Mouse (Mus musculus): ENCODE results near the gene Olig1. TPM values are rescaled to one million over a fixed set of nuclear protein-coding genes. Genes with fewer than 3 reads are reported as not detected.

Gene Olig1
- total RNA-seq (2023; ENCODE audit: inconsistent age) = not detected in 4 replicates

GRCm38 (mm10) chr16:91269468-91270211 lies at the start of gene Olig1:
Gene Olig1, plus strand, starts transcription at chr16:91269772.

GRCm38 (mm10) chr16:91225233-91226037 lies 44.1 kb upstream of the Olig1 start, which contains the start of gene Olig2:
Gene Olig2, plus strand, starts transcription at chr16:91225457.

Other genes starting within 250 kb of the Olig1 start
- gene Paxbp1, start 225.2 kb upstream of the Olig1 start, total RNA-seq (2023; ENCODE audit: inconsistent age) = 104 to 115 TPM (median 110 TPM) in 4 replicates
- 0.21 to 1.0 TPM in 2 of 4 replicates, not detected in the others for gene 4932438H23Rik, start 174.7 kb upstream of the Olig1 start, total RNA-seq (2023; ENCODE audit: inconsistent age)
- gene Olig2, start 44.3 kb upstream of the Olig1 start, total RNA-seq (2023; ENCODE audit: inconsistent age) = not detected in 4 replicates
- gene Ifnar2, start 103.0 kb downstream of the Olig1 start, total RNA-seq (2023; ENCODE audit: inconsistent age) = 46.4 to 52.8 TPM (median 49.8 TPM) in 4 replicates
- gene Gm21970, start 121.9 kb downstream of the Olig1 start, total RNA-seq (2023; ENCODE audit: inconsistent age) = not detected in 4 replicates
- gene Il10rb, start 136.4 kb downstream of the Olig1 start, total RNA-seq (2023; ENCODE audit: inconsistent age) = 89.3 to 102 TPM (median 92.4 TPM) in 4 replicates
- 135 to 157 TPM (median 152 TPM) in 4 replicates for gene Ifnar1, start 215.5 kb downstream of the Olig1 start, total RNA-seq (2023; ENCODE audit: inconsistent age)